Mouse (Mus musculus) forebrain, embryonic 12.5 days (tissue): ENCODE results near the gene Ift43. TPM values are rescaled to one million over a fixed set of nuclear protein-coding genes. Genes with fewer than 3 reads are reported as not detected.

Source experiments
- ATAC-seq: fragments of 200-750 bp; cut with Nextera tagmentation; 2 replicates; pipeline ENCODE4 v1.8.0; 2017; ENCODE audit warnings: moderate TSS enrichment; ENCODE audit not compliant: low FRiP score
- H3K27ac ChIP-seq: fragments of 300-500 bp; sonication (generic); 2 replicates; pipeline ENCODE4 v1.5.1; 2016; ENCODE audit warnings: mild to moderate bottlenecking
- H3K27me3 ChIP-seq: fragments of 300-500 bp; sonication (generic); 2 replicates; pipeline ENCODE4 v1.6.1; 2016; ENCODE audit warnings: mild to moderate bottlenecking
- H3K36me3 ChIP-seq: fragments of 300-500 bp; sonication (generic); replicated peaks from 2 replicates; pipeline ENCODE4 v1.6.1; 2016; ENCODE audit warnings: mild to moderate bottlenecking
- H3K4me1 ChIP-seq: fragments of 300-500 bp; sonication (generic); 2 replicates; pipeline ENCODE4 v1.6.1; 2016
- H3K4me2 ChIP-seq: fragments of 300-500 bp; sonication (generic); 2 replicates; pipeline ENCODE4 v1.6.1; 2016; ENCODE audit warnings: mild to moderate bottlenecking, moderate library complexity
- H3K4me3 ChIP-seq: fragments of 300-500 bp; sonication (generic); replicated peaks from 2 replicates; pipeline ENCODE4 v1.5.1; 2016; ENCODE audit warnings: mild to moderate bottlenecking
- H3K9ac ChIP-seq: fragments of 300-500 bp; sonication (generic); 2 replicates; pipeline ENCODE4 v1.6.1; 2016; ENCODE audit warnings: mild to moderate bottlenecking
- H3K9me3 ChIP-seq: fragments of 300-500 bp; sonication (generic); 2 replicates; pipeline ENCODE4 v1.6.1; 2016
- WGBS: fragments of 180-500 bp; shearing (Covaris S2); methylation state at CpG from one replicate; pipeline ENCODE4 v1.1.7; 2016; 5-methylcytosine and 5-hydroxymethylcytosine counted together
- polyA plus RNA-seq: library from polyadenylated mRNA; unstranded; fragments of >200 nt; fragmentation: Nextera tagmentation; extraction: Ambion mirVana; gene quantifications from 2 replicates; pipeline ENCODE4 v1.2.1, GENCODE M21; 2016

Ift43 gene
- polyA plus RNA-seq, 1 experiment from 2014 or later: 91.9 TPM

- 82% methylated on average over 9 of the region's 10 CpGs for whole genome bisulfite sequencing
- no peak for ATAC-seq
- H3K4me2 ChIP-seq: no peak overlapping the region
- no peaks in the 10 kb centered on the region for H3K9me3 ChIP-seq
- H3K9ac ChIP-seq: no peak overlapping the region
- H3K4me1 ChIP-seq: peaks cover 23% of the 10 kb centered on the region
- H3K27ac ChIP-seq: no peak overlapping the region
- H3K27me3 ChIP-seq: peaks cover 16% of the 10 kb centered on the region
- H3K4me3 ChIP-seq: no peak overlapping the region
- H3K36me3 ChIP-seq: no peaks in the 10 kb centered on the region
These were observed 23.2 kb downstream of the Ift43 start for GRCm38 (mm10) chr12:86105546-86105945.

DNA sequence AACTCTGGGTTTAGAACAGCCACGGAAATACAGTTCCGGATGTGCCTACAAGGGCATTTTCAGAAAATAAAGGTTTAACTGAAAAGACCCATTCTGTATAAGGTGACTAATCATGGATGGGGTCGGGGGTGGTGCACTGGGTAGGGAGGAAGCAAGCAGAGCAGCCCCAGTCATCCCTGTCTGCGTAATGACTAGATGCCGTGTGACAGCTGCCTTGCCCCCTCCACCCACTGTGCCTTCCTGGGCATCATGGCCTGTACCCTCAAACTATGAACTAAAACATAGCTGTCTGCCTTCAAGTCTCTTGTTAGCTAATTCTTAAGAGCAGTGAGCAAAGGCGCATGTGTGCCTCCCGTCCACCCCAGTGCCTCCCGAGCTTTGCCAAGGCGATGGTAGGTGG, 23.7 kb downstream of the Ift43 start:
- no peaks in the 10 kb centered on the region for H3K36me3 ChIP-seq
- WGBS: 92% methylated on average over 9 of the region's 9 CpGs

DNA sequence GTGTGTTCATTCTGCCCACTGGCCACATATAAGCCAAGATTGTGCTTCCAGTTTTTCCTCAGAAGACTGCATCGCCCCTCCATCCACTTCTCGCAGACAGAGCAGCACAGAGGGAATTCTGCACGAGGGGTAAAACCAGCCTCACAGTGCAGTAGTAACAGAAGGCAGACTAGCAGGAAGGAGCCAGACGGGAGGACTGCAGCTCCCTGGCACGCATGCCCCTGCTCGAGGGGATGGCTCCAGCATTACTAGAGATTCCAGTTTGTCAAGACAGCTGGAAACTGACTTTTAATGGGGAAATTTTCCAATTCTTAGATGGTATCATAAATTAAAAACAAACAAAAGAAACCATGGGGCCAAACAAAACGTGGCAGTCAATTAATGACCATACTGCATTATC, 25.3 kb downstream of the Ift43 start:
- Histone ChIP-seq H3K27me3 (peaks cover 14% of the 10 kb centered on the region; the same call in 1 of the 2 replicates), H3K27ac (no peak overlapping the region), H3K4me3 (no peak overlapping the region), H3K4me2 (no peak overlapping the region), H3K36me3 (no peaks in the 10 kb centered on the region), H3K9ac (no peak overlapping the region), H3K9me3 (no peaks in the 10 kb centered on the region), H3K4me1 (peaks cover 20% of the 10 kb centered on the region)
- no peak for ATAC-seq
- 87% methylated on average over 7 of the region's 7 CpGs for WGBS

More for the DNA sequence above, 23.7 kb downstream of the Ift43 start:
- H3K4me2 ChIP-seq: no peak overlapping the region
- H3K9me3 ChIP-seq: no peaks in the 10 kb centered on the region
- H3K4me3 ChIP-seq: no peak overlapping the region
- H3K27ac ChIP-seq: no peak overlapping the region
- ATAC-seq: no peak
- H3K4me1 ChIP-seq: peaks cover 23% of the 10 kb centered on the region
- H3K27me3 ChIP-seq: peaks cover 14% of the 10 kb centered on the region; the same call in 1 of the 2 replicates
- no peak overlapping the region for H3K9ac ChIP-seq

GRCm38 (mm10) chr12:86109531-86109930, 27.2 kb downstream of the Ift43 start:
- no peak for ATAC-seq
- peaks cover under 1% of the 10 kb centered on the region; the same call in 1 of the 2 replicates for H3K4me1 ChIP-seq
- no peak overlapping the region for H3K9ac ChIP-seq
- H3K27ac ChIP-seq: no peak overlapping the region
- H3K27me3 ChIP-seq: peaks cover 14% of the 10 kb centered on the region; the same call in 1 of the 2 replicates
- H3K4me3 ChIP-seq: no peak overlapping the region
- H3K36me3 ChIP-seq: no peaks in the 10 kb centered on the region
- H3K4me2 ChIP-seq: no peak overlapping the region
- no peaks in the 10 kb centered on the region for H3K9me3 ChIP-seq
- 90% methylated on average over 4 of the region's 4 CpGs for WGBS

DNA sequence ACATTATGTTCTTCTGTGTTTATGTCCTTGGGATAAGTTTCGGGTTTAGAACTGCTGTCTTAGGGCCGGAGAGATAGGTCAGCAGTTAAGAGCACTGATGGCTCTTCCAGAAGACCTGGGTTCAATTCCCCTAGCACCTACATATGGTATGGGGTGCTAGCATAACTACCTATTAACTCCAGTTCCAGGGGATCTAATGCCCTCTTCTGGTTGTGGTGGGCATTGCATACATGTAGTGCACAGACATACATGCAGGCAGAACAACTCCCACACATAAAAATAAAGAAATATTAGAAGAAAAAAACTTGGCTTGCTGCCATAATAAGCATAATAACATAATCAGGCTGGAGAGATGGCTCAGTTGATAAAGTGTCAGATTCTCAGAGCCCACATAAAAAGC, 28.3 kb downstream of the Ift43 start:
- H3K9ac ChIP-seq: no peak overlapping the region
- H3K4me2 ChIP-seq: no peak overlapping the region
- H3K4me1 ChIP-seq: no peaks in the 10 kb centered on the region
- no peak overlapping the region for H3K4me3 ChIP-seq
- no peaks in the 10 kb centered on the region for H3K9me3 ChIP-seq
- WGBS: 91% methylated on average over 2 of the region's 2 CpGs
- H3K27ac ChIP-seq: no peak overlapping the region
- ATAC-seq: no peak
- no peaks in the 10 kb centered on the region for H3K36me3 ChIP-seq
- H3K27me3 ChIP-seq: 0 out of 2 replicates have a peak, but pooled peaks cover 4% of the 10 kb centered on the region

DNA sequence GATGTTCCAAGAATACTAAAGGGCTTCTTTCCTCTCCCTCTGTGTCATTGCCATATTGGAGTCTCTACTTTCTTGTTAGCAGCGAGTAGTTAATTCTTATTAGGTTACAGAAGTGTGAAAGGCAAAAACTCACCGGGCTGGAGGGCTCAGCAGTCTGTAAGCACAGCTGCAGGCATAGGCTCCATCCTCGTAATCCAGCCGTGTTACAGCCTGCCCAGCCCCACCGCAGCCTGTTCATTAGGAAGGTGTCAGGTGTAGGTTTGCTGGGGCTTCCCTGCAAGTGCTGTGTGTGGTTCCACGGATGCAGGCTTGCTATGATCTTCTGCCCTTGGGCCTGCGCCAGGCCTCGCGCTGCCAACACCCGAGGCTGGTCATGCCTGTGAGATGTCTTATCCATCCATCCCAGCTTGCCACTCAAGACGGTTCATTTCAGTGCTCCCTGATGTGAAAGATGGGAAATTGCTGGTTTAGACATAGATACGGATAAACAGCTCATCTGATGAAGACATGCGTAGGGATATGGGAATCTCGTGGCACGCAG, 34.0 kb downstream of the Ift43 start:
- no peak overlapping the region for H3K9ac ChIP-seq
- H3K4me1 ChIP-seq: no peaks in the 10 kb centered on the region
- no peak overlapping the region for H3K27ac ChIP-seq
- no peak overlapping the region for H3K4me2 ChIP-seq
- H3K4me3 ChIP-seq: no peak overlapping the region
- no peaks in the 10 kb centered on the region for H3K27me3 ChIP-seq
- no peaks in the 10 kb centered on the region for H3K9me3 ChIP-seq
- no peak for ATAC-seq
- 84% methylated on average over 15 of the region's 15 CpGs for WGBS
- no peaks in the 10 kb centered on the region for H3K36me3 ChIP-seq

- ATAC-seq: no peak
- H3K4me3 ChIP-seq: no peak overlapping the region
- H3K4me2 ChIP-seq: no peak overlapping the region
- no peak overlapping the region for H3K9ac ChIP-seq
- no peak overlapping the region for H3K27ac ChIP-seq
- no peaks in the 10 kb centered on the region for H3K4me1 ChIP-seq
- 84% methylated on average over 6 of the region's 6 CpGs for WGBS
- H3K9me3 ChIP-seq: no peaks in the 10 kb centered on the region
- H3K36me3 ChIP-seq: no peaks in the 10 kb centered on the region
- no peaks in the 10 kb centered on the region for H3K27me3 ChIP-seq
These were observed 41.7 kb downstream of the Ift43 start for GRCm38 (mm10) chr12:86124016-86124415.

DNA sequence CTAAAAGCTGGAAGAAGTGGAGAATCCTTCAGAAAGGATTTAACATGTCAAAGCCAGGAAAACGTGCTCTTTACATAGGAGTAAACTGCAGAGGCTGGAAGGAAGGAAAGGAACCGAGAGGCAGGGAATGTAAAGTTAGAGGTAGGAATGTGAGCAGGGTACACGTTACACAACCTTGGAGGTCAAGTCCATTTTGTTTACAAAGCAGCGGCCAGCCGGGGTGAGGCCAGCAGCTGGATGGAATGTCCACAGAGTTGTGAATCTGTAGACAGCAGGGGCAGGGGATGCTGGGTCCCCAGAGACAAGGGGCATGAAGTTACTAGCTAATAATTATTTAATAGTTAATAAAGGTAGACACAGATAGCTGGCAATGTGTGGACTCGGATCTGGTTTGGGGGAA, 45.8 kb downstream of the Ift43 start:
- Histone ChIP-seq H3K4me2 (no peak overlapping the region), H3K36me3 (no peaks in the 10 kb centered on the region), H3K4me3 (no peak overlapping the region), H3K9ac (no peak overlapping the region), H3K4me1 (0 out of 2 replicates have a peak, but pooled peaks cover 3% of the 10 kb centered on the region), H3K27ac (no peak overlapping the region), H3K9me3 (no peaks in the 10 kb centered on the region), H3K27me3 (no peaks in the 10 kb centered on the region)
- no peak for ATAC-seq
- WGBS: 86% methylated on average over 6 of the region's 6 CpGs

GRCm38 (mm10) chr12:86129005-86129404, 46.7 kb downstream of the Ift43 start:
- Histone ChIP-seq H3K4me2 (no peak overlapping the region), H3K36me3 (no peaks in the 10 kb centered on the region), H3K4me1 (0 out of 2 replicates have a peak, but pooled peaks cover 3% of the 10 kb centered on the region), H3K4me3 (no peak overlapping the region), H3K9me3 (no peaks in the 10 kb centered on the region), H3K27me3 (no peaks in the 10 kb centered on the region), H3K27ac (no peak overlapping the region), H3K9ac (no peak overlapping the region)
- WGBS: 92% methylated on average over 8 of the region's 8 CpGs
- ATAC-seq: no peak

- WGBS: 70% methylated on average over 10 of the region's 10 CpGs
- Histone ChIP-seq H3K4me2 (no peak overlapping the region), H3K4me1 (0 out of 2 replicates have a peak, but pooled peaks cover 3% of the 10 kb centered on the region), H3K27ac (no peak overlapping the region), H3K9ac (no peak overlapping the region), H3K9me3 (no peaks in the 10 kb centered on the region), H3K27me3 (no peaks in the 10 kb centered on the region), H3K4me3 (no peak overlapping the region), H3K36me3 (no peaks in the 10 kb centered on the region)
- no peak for ATAC-seq
These were observed 47.4 kb downstream of the Ift43 start for GRCm38 (mm10) chr12:86129696-86130095.

- H3K27me3 ChIP-seq: no peaks in the 10 kb centered on the region
- peak; percentile 65; the same call in 1 of the 2 replicates for ATAC-seq
- WGBS: 26% methylated on average over 2 of the region's 2 CpGs
- H3K4me3 ChIP-seq: no peak overlapping the region
- H3K4me1 ChIP-seq: peaks cover 15% of the 10 kb centered on the region; the same call in 1 of the 2 replicates
- no peak overlapping the region for H3K4me2 ChIP-seq
- H3K36me3 ChIP-seq: no peaks in the 10 kb centered on the region
- no peak overlapping the region for H3K27ac ChIP-seq
- no peaks in the 10 kb centered on the region for H3K9me3 ChIP-seq
- H3K9ac ChIP-seq: no peak overlapping the region
These were observed 50.5 kb downstream of the Ift43 start for GRCm38 (mm10) chr12:86132799-86133198.

DNA sequence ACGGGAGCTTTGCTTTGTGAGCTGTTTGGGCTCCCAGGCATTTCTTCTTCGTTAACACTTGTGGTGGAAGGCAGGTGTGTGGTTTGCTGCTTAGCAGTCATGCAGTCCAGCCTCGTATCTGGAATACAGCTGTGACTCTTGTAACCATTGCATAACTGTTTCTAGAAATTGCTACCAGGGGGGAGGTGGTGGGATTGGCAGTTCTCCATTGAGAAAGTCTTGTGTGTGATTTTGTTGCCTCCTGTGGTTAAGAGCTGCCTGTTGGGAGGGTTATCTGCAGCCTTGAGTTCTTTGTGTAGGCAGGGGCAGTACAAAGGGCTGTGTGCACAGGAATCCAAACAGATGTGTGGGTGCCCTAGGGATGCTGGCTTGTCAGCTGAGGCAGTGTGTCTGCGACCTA, 53.4 kb downstream of the Ift43 start:
- no peak overlapping the region for H3K27ac ChIP-seq
- peaks cover 10% of the 10 kb centered on the region; the same call in 1 of the 2 replicates for H3K36me3 ChIP-seq
- no peak overlapping the region for H3K4me2 ChIP-seq
- 63% methylated on average over 4 of the region's 4 CpGs for WGBS
- no peaks in the 10 kb centered on the region for H3K9me3 ChIP-seq
- no peak overlapping the region for H3K9ac ChIP-seq
- no peaks in the 10 kb centered on the region for H3K27me3 ChIP-seq
- peaks cover 12% of the 10 kb centered on the region; the same call in 1 of the 2 replicates for H3K4me1 ChIP-seq
- ATAC-seq: no peak
- no peak overlapping the region for H3K4me3 ChIP-seq

DNA sequence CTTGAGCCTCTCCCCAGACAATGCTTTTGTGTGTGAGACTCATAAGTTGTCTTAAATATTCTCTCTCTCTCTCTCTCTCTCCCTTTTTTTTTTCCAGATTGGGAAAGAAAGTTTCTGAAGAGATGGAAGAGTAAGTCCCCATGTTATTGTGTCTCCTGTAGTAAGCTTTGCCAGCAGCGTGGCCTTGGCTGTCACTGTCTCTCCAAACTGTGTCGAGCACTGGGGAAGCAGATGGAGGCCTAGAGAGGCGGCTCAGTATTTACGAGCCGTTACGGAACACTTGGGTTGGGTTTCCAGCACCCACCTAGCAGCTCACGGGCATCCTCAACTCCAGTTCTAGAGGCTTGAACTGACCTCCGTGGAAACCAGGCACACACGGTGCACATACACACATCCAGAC, 56.4 kb downstream of the Ift43 start:
- H3K4me2 ChIP-seq: no peak overlapping the region
- H3K4me1 ChIP-seq: peaks cover 12% of the 10 kb centered on the region; the same call in 1 of the 2 replicates
- WGBS: 92% methylated on average over 9 of the region's 9 CpGs
- no peak overlapping the region for H3K4me3 ChIP-seq
- H3K9me3 ChIP-seq: no peaks in the 10 kb centered on the region
- no peak overlapping the region for H3K9ac ChIP-seq
- H3K36me3 ChIP-seq: peaks cover 11% of the 10 kb centered on the region; the same call in 1 of the 2 replicates
- H3K27me3 ChIP-seq: no peaks in the 10 kb centered on the region
- ATAC-seq: no peak
- H3K27ac ChIP-seq: no peak overlapping the region
